Mouse (Mus musculus) ES-E14 (cell line): ENCODE measurements around the gene Psmd13.

Experiments used
- HCFC1 ChIP-seq: IDR thresholded peaks from 2 replicates; pipeline ENCODE4 v1.6.1; 2012; ENCODE audit warnings: low read length, inconsistent platforms, borderline replicate concordance; ENCODE audit not compliant: insufficient read depth
- ZC3H11A ChIP-seq: IDR thresholded peaks from 2 replicates; pipeline ENCODE4 v1.6.1; 2012; ENCODE audit warnings: low read depth, mild to moderate bottlenecking, inconsistent platforms, low read length, borderline replicate concordance
- ZNF384 ChIP-seq: IDR thresholded peaks from 2 replicates; pipeline ENCODE4 v1.6.1; 2012; ENCODE audit warnings: low read depth, low read length, inconsistent platforms

- TF ChIP-seq ZC3H11A, result no peak
- TF ChIP-seq HCFC1, result no peak
- no peak for TF ChIP-seq ZNF384
Observed at GRCm38 (mm10) chr7:140912846-140913482, 31.2 kb downstream of the Psmd13 start.
